Comparison of ENCODE assay signal across 8 mouse cellular contexts in genomic region chr13:99412477-99413080, GRCm38 (mm10).
DNase-seq lines count a peak whose midpoint lies in the region; ATAC-seq and TF ChIP-seq lines count a peak whose summit lies in the region.

No protein-coding gene starts in this region.

- no peak for TF ChIP-seq CTCF in intestine, postnatal 0 days (IDR thresholded peaks at IDR 0.05; ENCODE audit: low read depth)
- no peak for TF ChIP-seq CTCF in bone marrow macrophage, adult 2 months (IDR thresholded peaks at IDR 0.05; ENCODE audit: low read depth, low read length)
- TF ChIP-seq CTCF in lung, embryonic 14.5 days (IDR thresholded peaks at IDR 0.05; ENCODE audit: low read depth): no peak

- H3K4me2 ChIP-seq in intestine, embryonic 14.5 days (ENCODE audit: low read length): no peak overlapping the region
- no peak overlapping the region for H3K4me2 ChIP-seq in intestine, postnatal 0 days (replicated peaks; ENCODE audit: low read depth)
- no peak overlapping the region for H3K4me2 ChIP-seq in forebrain, embryonic 16.5 days (ENCODE audit: low read length)
- no peak overlapping the region for H3K4me2 ChIP-seq in hindbrain, embryonic 13.5 days
- no peak overlapping the region for H3K4me2 ChIP-seq in lung, embryonic 14.5 days

- no peaks in the 10 kb centered on the region for H3K27me3 ChIP-seq in intestine, embryonic 14.5 days (replicated peaks; ENCODE audit: control insufficient read depth, insufficient read depth, low read length)
- H3K27me3 ChIP-seq in intestine, postnatal 0 days (replicated peaks; ENCODE audit: control insufficient read depth, insufficient read depth, low read length): no peaks in the 10 kb centered on the region
- no peaks in the 10 kb centered on the region for H3K27me3 ChIP-seq in forebrain, embryonic 16.5 days (replicated peaks; ENCODE audit: control insufficient read depth, insufficient read depth, low read length)
- H3K27me3 ChIP-seq in hindbrain, embryonic 13.5 days: no peaks in the 10 kb centered on the region
- H3K27me3 ChIP-seq in lung, embryonic 14.5 days (ENCODE audit: insufficient read depth, low read length): no peaks in the 10 kb centered on the region

- H3K9ac ChIP-seq in intestine, embryonic 14.5 days (ENCODE audit: low read length): no peak overlapping the region
- no peak overlapping the region for H3K9ac ChIP-seq in intestine, postnatal 0 days (ENCODE audit: low read depth, low read length)
- H3K9ac ChIP-seq in forebrain, embryonic 16.5 days (replicated peaks; ENCODE audit: low read depth, low read length): peak overlapping the region; percentile 5; the same call in 1 of the 2 replicates
- H3K9ac ChIP-seq in hindbrain, embryonic 13.5 days: peak overlapping the region; percentile 49; the same call in 1 of the 2 replicates
- H3K9ac ChIP-seq in lung, embryonic 14.5 days: no peak overlapping the region

- no peaks in the 10 kb centered on the region for H3K9me3 ChIP-seq in intestine, embryonic 14.5 days (ENCODE audit: control insufficient read depth, low read length)
- H3K9me3 ChIP-seq in intestine, postnatal 0 days (ENCODE audit: control insufficient read depth): no peaks in the 10 kb centered on the region
- no peaks in the 10 kb centered on the region for H3K9me3 ChIP-seq in forebrain, embryonic 16.5 days (ENCODE audit: control insufficient read depth, low read length)
- no peaks in the 10 kb centered on the region for H3K9me3 ChIP-seq in hindbrain, embryonic 13.5 days
- no peaks in the 10 kb centered on the region for H3K9me3 ChIP-seq in lung, embryonic 14.5 days (ENCODE audit: low read depth, low read length)

- TF ChIP-seq POLR2A in bone marrow macrophage, adult 2 months (IDR thresholded peaks at IDR 0.05; ENCODE audit: borderline replicate concordance, low read depth, low read length): no peak

- no peak for ATAC-seq in intestine, embryonic 14.5 days (replicated peaks; ENCODE audit: low FRiP score, low TSS enrichment, low read depth)
- ATAC-seq in intestine, postnatal 0 days: no peak
- peak; percentile 14; the same call in 1 of the 2 replicates for ATAC-seq in forebrain, embryonic 16.5 days
- ATAC-seq in hindbrain, embryonic 13.5 days (ENCODE audit: low FRiP score): no peak
- ATAC-seq in lung, embryonic 14.5 days (ENCODE audit: insufficient read depth): peak; percentile 48; the same call in 1 of the 2 replicates

- H3K4me1 ChIP-seq in intestine, embryonic 14.5 days (replicated peaks; ENCODE audit: control insufficient read depth, insufficient read depth, low read length): 0 out of 2 replicates have a peak, but pooled peaks cover 3% of the 10 kb centered on the region
- H3K4me1 ChIP-seq in intestine, postnatal 0 days (replicated peaks; ENCODE audit: control insufficient read depth, insufficient read depth, low read length): no peaks in the 10 kb centered on the region
- H3K4me1 ChIP-seq in bone marrow macrophage, adult 2 months (ENCODE audit: control insufficient read depth, insufficient read depth, low read length): peaks cover 17% of the 10 kb centered on the region
- H3K4me1 ChIP-seq in forebrain, embryonic 16.5 days (replicated peaks; ENCODE audit: control insufficient read depth, insufficient read depth, low read length): peaks cover 5% of the 10 kb centered on the region; the same call in 1 of the 2 replicates
- H3K4me1 ChIP-seq in hindbrain, embryonic 13.5 days (replicated peaks): peaks cover 41% of the 10 kb centered on the region
- no peaks in the 10 kb centered on the region for H3K4me1 ChIP-seq in lung, embryonic 14.5 days (ENCODE audit: insufficient read depth)

- peak overlapping the region; percentile 44; the same call in 1 of the 2 replicates for H3K27ac ChIP-seq in intestine, embryonic 14.5 days (ENCODE audit: low read depth)
- H3K27ac ChIP-seq in intestine, postnatal 0 days (ENCODE audit: low read depth, low read length): no peak overlapping the region; the same call in 1 of the 2 replicates
- H3K27ac ChIP-seq in bone marrow macrophage, adult 2 months (ENCODE audit: insufficient read depth, low read depth, low read length): peak overlapping the region; percentile 42
- H3K27ac ChIP-seq in forebrain, embryonic 16.5 days (ENCODE audit: low read length): no peak overlapping the region
- peak overlapping the region; percentile 56 for H3K27ac ChIP-seq in hindbrain, embryonic 13.5 days
- peak overlapping the region; percentile 71; the same call in 1 of the 2 replicates for H3K27ac ChIP-seq in lung, embryonic 14.5 days (ENCODE audit: low read depth)

- WGBS in intestine, embryonic 14.5 days: 65% methylated on average over 11 of the region's 11 CpGs
- WGBS in intestine, postnatal 0 days: 70% methylated on average over 11 of the region's 11 CpGs
- 58% methylated on average over 11 of the region's 11 CpGs for WGBS in forebrain, embryonic 16.5 days
- 35% methylated on average over 11 of the region's 11 CpGs for WGBS in hindbrain, embryonic 13.5 days
- WGBS in lung, embryonic 14.5 days: 60% methylated on average over 11 of the region's 11 CpGs

- peaks cover 52% of the 10 kb centered on the region for H3K36me3 ChIP-seq in intestine, embryonic 14.5 days (ENCODE audit: control insufficient read depth, insufficient read depth, low read length)
- H3K36me3 ChIP-seq in intestine, postnatal 0 days (ENCODE audit: control insufficient read depth, insufficient read depth): peaks cover 41% of the 10 kb centered on the region
- H3K36me3 ChIP-seq in forebrain, embryonic 16.5 days (ENCODE audit: control insufficient read depth, insufficient read depth): no peaks in the 10 kb centered on the region
- peaks cover 17% of the 10 kb centered on the region for H3K36me3 ChIP-seq in hindbrain, embryonic 13.5 days
- H3K36me3 ChIP-seq in lung, embryonic 14.5 days (ENCODE audit: insufficient read depth): peaks cover 59% of the 10 kb centered on the region

- H3K4me3 ChIP-seq in intestine, embryonic 14.5 days (ENCODE audit: low read depth, low read length): no peak overlapping the region
- no peak overlapping the region for H3K4me3 ChIP-seq in intestine, postnatal 0 days (ENCODE audit: low read depth, low read length)
- no peak overlapping the region for H3K4me3 ChIP-seq in bone marrow macrophage, adult 2 months (ENCODE audit: insufficient read depth, low read length)
- no peak overlapping the region for H3K4me3 ChIP-seq in forebrain, embryonic 16.5 days (replicated peaks; ENCODE audit: low read length)
- no peak overlapping the region for H3K4me3 ChIP-seq in hindbrain, embryonic 13.5 days
- H3K4me3 ChIP-seq in lung, embryonic 14.5 days (ENCODE audit: low read depth, low read length): no peak overlapping the region

- no peak for DNase-seq in intestine, embryonic 14.5 days (ENCODE audit: low spot score)
- peak; percentile 61 for DNase-seq in lung, embryonic 14.5 days
- peak; percentile 60 for DNase-seq in skeletal muscle tissue, adult 2 months (ENCODE audit: low read depth, low spot score)
- DNase-seq in urinary bladder, postnatal 4 days (ENCODE audit: low spot score in 2 of 2): no peak

Comparison
In these comparisons a context has a peak if more than half of its experiments do, and no peak if none do; other contexts are left out.
1. H3K27ac ChIP-seq: peak in intestine, embryonic 14.5 days (single experiment), bone marrow macrophage, adult 2 months (single experiment), hindbrain, embryonic 13.5 days (single experiment) and lung, embryonic 14.5 days (single experiment); none in intestine, postnatal 0 days (single experiment) and forebrain, embryonic 16.5 days (single experiment).
2. ATAC-seq: peak in forebrain, embryonic 16.5 days (single experiment) and lung, embryonic 14.5 days (single experiment); none in intestine, embryonic 14.5 days (single experiment), intestine, postnatal 0 days (single experiment) and hindbrain, embryonic 13.5 days (single experiment).
3. DNase-seq: peak in lung, embryonic 14.5 days (single experiment) and skeletal muscle tissue, adult 2 months (single experiment); none in intestine, embryonic 14.5 days (single experiment) and urinary bladder, postnatal 4 days (0 of 2).
4. H3K9ac ChIP-seq: peak in forebrain, embryonic 16.5 days (single experiment) and hindbrain, embryonic 13.5 days (single experiment); none in intestine, embryonic 14.5 days (single experiment), intestine, postnatal 0 days (single experiment) and lung, embryonic 14.5 days (single experiment).